Mouse (Mus musculus): ENCODE measurements at regions not wholly inside any gene's neighbourhood (a gene's known extent, or its start where the extent isn't known, plus 50 kb on each side); places are given as distances from the start of the nearest gene placed in this dataset.

GRCm38 (mm10) chr17:75763391-75763790 lies 211.6 kb upstream of the Fam98a start:
- WGBS = 84% methylated on average over 2 of the region's 2 CpGs
- Histone ChIP-seq H3K4me3 (replicated peaks; ENCODE audit: low read length) (no peak overlapping the region), H3K27ac (replicated peaks; ENCODE audit: low read depth, low read length) (no peak overlapping the region), H3K9me3 (ENCODE audit: control insufficient read depth, low read length) (no peaks in the 10 kb centered on the region), H3K27me3 (ENCODE audit: control insufficient read depth, insufficient read depth, low read length) (no peaks in the 10 kb centered on the region), H3K4me2 (replicated peaks; ENCODE audit: low read depth, low read length, severe bottlenecking) (no peak overlapping the region), H3K4me1 (ENCODE audit: control insufficient read depth, insufficient read depth, low read length) (no peaks in the 10 kb centered on the region), H3K36me3 (ENCODE audit: control insufficient read depth, insufficient read depth, low read length) (no peaks in the 10 kb centered on the region), H3K9ac (ENCODE audit: low read depth, low read length, severe bottlenecking) (no peak overlapping the region)
- DNase-seq (ENCODE audit: low spot score) (no peak), ATAC-seq (ENCODE audit: low FRiP score, low read depth) (no peak)
- TF ChIP-seq POLR2A (IDR thresholded peaks at IDR 0.05; ENCODE audit: borderline replicate concordance, extremely low read depth, insufficient read depth, insufficient read length) = no peak

DNA sequence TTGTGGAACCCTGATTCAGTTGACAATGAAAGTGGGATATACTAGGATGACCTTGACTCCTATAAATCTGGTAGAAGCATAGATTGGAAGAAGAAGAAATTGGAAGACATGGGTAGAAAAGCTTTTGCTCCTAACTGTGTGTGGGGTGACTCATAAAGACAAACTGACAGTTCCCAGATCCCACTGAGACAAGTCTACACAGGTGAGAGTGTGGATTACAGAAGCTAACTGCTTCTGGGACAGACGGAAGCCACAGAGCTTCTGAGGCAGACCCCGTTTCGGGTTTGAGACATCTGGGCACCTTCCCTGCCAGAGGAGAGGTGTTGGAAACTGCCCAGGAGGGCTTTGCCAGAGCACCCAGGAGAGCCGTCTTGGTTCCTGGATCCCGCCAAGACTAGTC lies 204.7 kb upstream of the Fam98a start:
- TF ChIP-seq POLR2A (IDR thresholded peaks at IDR 0.05; ENCODE audit: borderline replicate concordance, extremely low read depth, insufficient read depth, insufficient read length) = no peak
- WGBS = 93% methylated on average over 5 of the region's 5 CpGs
- no peak overlapping the region for H3K9ac ChIP-seq (ENCODE audit: low read depth, low read length, severe bottlenecking)
- DNase-seq (ENCODE audit: low spot score) = no peak
- H3K9me3 ChIP-seq (ENCODE audit: control insufficient read depth, low read length) = no peaks in the 10 kb centered on the region
- H3K4me1 ChIP-seq (ENCODE audit: control insufficient read depth, insufficient read depth, low read length) = no peaks in the 10 kb centered on the region
- no peak overlapping the region for H3K4me2 ChIP-seq (replicated peaks; ENCODE audit: low read depth, low read length, severe bottlenecking)
- no peaks in the 10 kb centered on the region for H3K36me3 ChIP-seq (ENCODE audit: control insufficient read depth, insufficient read depth, low read length)
- no peak for ATAC-seq (ENCODE audit: low FRiP score, low read depth)
- no peak overlapping the region for H3K27ac ChIP-seq (replicated peaks; ENCODE audit: low read depth, low read length)
- H3K27me3 ChIP-seq (ENCODE audit: control insufficient read depth, insufficient read depth, low read length) = no peaks in the 10 kb centered on the region
- no peak overlapping the region for H3K4me3 ChIP-seq (replicated peaks; ENCODE audit: low read length)

- WGBS = 91% methylated on average over 4 of the region's 4 CpGs
Measured at GRCm38 (mm10) chr17:75716458-75716857, 164.7 kb upstream of the Fam98a start.

GRCm38 (mm10) chr17:75714578-75714977 lies 162.8 kb upstream of the Fam98a start:
- DNase-seq (ENCODE audit: low spot score) = no peak
- Histone ChIP-seq H3K27ac (replicated peaks; ENCODE audit: low read depth, low read length) (no peak overlapping the region), H3K4me1 (ENCODE audit: control insufficient read depth, insufficient read depth, low read length) (no peaks in the 10 kb centered on the region), H3K4me2 (replicated peaks; ENCODE audit: low read depth, low read length, severe bottlenecking) (no peak overlapping the region), H3K36me3 (ENCODE audit: control insufficient read depth, insufficient read depth, low read length) (no peaks in the 10 kb centered on the region), H3K9ac (ENCODE audit: low read depth, low read length, severe bottlenecking) (no peak overlapping the region), H3K9me3 (ENCODE audit: control insufficient read depth, low read length) (no peaks in the 10 kb centered on the region), H3K27me3 (ENCODE audit: control insufficient read depth, insufficient read depth, low read length) (no peaks in the 10 kb centered on the region), H3K4me3 (replicated peaks; ENCODE audit: low read length) (no peak overlapping the region)
- ATAC-seq (ENCODE audit: low FRiP score, low read depth) = no peak
- no peak for TF ChIP-seq POLR2A (IDR thresholded peaks at IDR 0.05; ENCODE audit: borderline replicate concordance, extremely low read depth, insufficient read depth, insufficient read length)

More at GRCm38 (mm10) chr17:75716458-75716857, 164.7 kb upstream of the Fam98a start:
- H3K9me3 ChIP-seq (ENCODE audit: control insufficient read depth, low read length) = no peaks in the 10 kb centered on the region
- ATAC-seq (ENCODE audit: low FRiP score, low read depth) (no peak), DNase-seq (ENCODE audit: low spot score) (no peak)
- no peak overlapping the region for H3K9ac ChIP-seq (ENCODE audit: low read depth, low read length, severe bottlenecking)
- no peaks in the 10 kb centered on the region for H3K36me3 ChIP-seq (ENCODE audit: control insufficient read depth, insufficient read depth, low read length)
- H3K27me3 ChIP-seq (ENCODE audit: control insufficient read depth, insufficient read depth, low read length) = no peaks in the 10 kb centered on the region
- no peak overlapping the region for H3K27ac ChIP-seq (replicated peaks; ENCODE audit: low read depth, low read length)
- H3K4me2 ChIP-seq (replicated peaks; ENCODE audit: low read depth, low read length, severe bottlenecking) = no peak overlapping the region
- TF ChIP-seq POLR2A (IDR thresholded peaks at IDR 0.05; ENCODE audit: borderline replicate concordance, extremely low read depth, insufficient read depth, insufficient read length) = no peak
- no peak overlapping the region for H3K4me3 ChIP-seq (replicated peaks; ENCODE audit: low read length)
- no peaks in the 10 kb centered on the region for H3K4me1 ChIP-seq (ENCODE audit: control insufficient read depth, insufficient read depth, low read length)

GRCm38 (mm10) chr17:75714059-75714458 lies 162.3 kb upstream of the Fam98a start:
- TF ChIP-seq POLR2A (IDR thresholded peaks at IDR 0.05; ENCODE audit: borderline replicate concordance, extremely low read depth, insufficient read depth, insufficient read length) = no peak
- no peak overlapping the region for H3K9ac ChIP-seq (ENCODE audit: low read depth, low read length, severe bottlenecking)
- no peak for DNase-seq (ENCODE audit: low spot score)
- no peak overlapping the region for H3K4me3 ChIP-seq (replicated peaks; ENCODE audit: low read length)
- no peak overlapping the region for H3K4me2 ChIP-seq (replicated peaks; ENCODE audit: low read depth, low read length, severe bottlenecking)
- H3K27ac ChIP-seq (replicated peaks; ENCODE audit: low read depth, low read length) = no peak overlapping the region
- no peak for ATAC-seq (ENCODE audit: low FRiP score, low read depth)
- no peaks in the 10 kb centered on the region for H3K36me3 ChIP-seq (ENCODE audit: control insufficient read depth, insufficient read depth, low read length)
- H3K9me3 ChIP-seq (ENCODE audit: control insufficient read depth, low read length) = no peaks in the 10 kb centered on the region
- H3K27me3 ChIP-seq (ENCODE audit: control insufficient read depth, insufficient read depth, low read length) = no peaks in the 10 kb centered on the region
- 71% methylated on average over 1 of the region's 1 CpGs for WGBS
- no peaks in the 10 kb centered on the region for H3K4me1 ChIP-seq (ENCODE audit: control insufficient read depth, insufficient read depth, low read length)

DNA sequence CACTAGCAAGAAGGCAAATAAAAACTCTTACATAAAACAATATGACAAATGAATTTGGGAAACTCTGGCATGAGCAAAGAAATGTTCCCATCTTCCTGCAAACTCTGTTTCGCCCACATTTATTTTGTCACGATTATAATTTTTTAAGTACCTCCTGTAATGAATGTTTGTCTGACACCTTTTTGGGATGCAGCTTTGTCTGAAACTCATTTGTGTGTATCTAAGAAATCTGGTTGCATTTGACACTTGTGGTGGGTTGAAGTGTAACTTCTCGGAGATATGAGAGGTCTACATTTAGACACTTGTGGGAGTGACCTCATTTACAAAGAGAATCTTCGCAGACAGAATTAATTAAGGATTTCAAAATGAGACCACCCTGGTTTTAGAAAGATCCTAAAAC lies 155.9 kb upstream of the Fam98a start:
- no peaks in the 10 kb centered on the region for H3K36me3 ChIP-seq (ENCODE audit: control insufficient read depth, insufficient read depth, low read length)
- no peak overlapping the region for H3K9ac ChIP-seq (ENCODE audit: low read depth, low read length, severe bottlenecking)
- no peaks in the 10 kb centered on the region for H3K4me1 ChIP-seq (ENCODE audit: control insufficient read depth, insufficient read depth, low read length)
- H3K4me3 ChIP-seq (replicated peaks; ENCODE audit: low read length) = no peak overlapping the region
- H3K9me3 ChIP-seq (ENCODE audit: control insufficient read depth, low read length) = no peaks in the 10 kb centered on the region
- no peak for TF ChIP-seq POLR2A (IDR thresholded peaks at IDR 0.05; ENCODE audit: borderline replicate concordance, extremely low read depth, insufficient read depth, insufficient read length)
- H3K27ac ChIP-seq (replicated peaks; ENCODE audit: low read depth, low read length) = no peak overlapping the region
- no peaks in the 10 kb centered on the region for H3K27me3 ChIP-seq (ENCODE audit: control insufficient read depth, insufficient read depth, low read length)
- ATAC-seq (ENCODE audit: low FRiP score, low read depth) (no peak), DNase-seq (ENCODE audit: low spot score) (no peak)
- 92% methylated on average over 4 of the region's 4 CpGs for WGBS
- no peak overlapping the region for H3K4me2 ChIP-seq (replicated peaks; ENCODE audit: low read depth, low read length, severe bottlenecking)

Data from limb, embryonic 14.5 days (tissue).